11 mouse cellular contexts compared by ENCODE assay signal in genomic region chr3:149182095-149182494, GRCm38 (mm10).
"Had no signal": no experiment of that assay in that cellular context is flagged by ENCODE, and none has a peak within 500 bp of the region (broad histone marks: within the 10 kb centered on the region; RNA-seq: fewer than 3 reads in every experiment).

No protein-coding gene starts in this region.

- H3K4me3 ChIP-seq: layer of hippocampus, adult 2 months; limb, embryonic 12.5 days; liver, embryonic 13.5 days; midbrain, embryonic 13.5 days; stomach, embryonic 15.5 days had no signal

- H3K9me3 ChIP-seq: limb, embryonic 12.5 days; liver, embryonic 13.5 days; midbrain, embryonic 13.5 days; stomach, embryonic 15.5 days had no signal

- ATAC-seq: lung, postnatal 0 days; midbrain, embryonic 13.5 days had no signal

- H3K4me2 ChIP-seq: limb, embryonic 12.5 days; liver, embryonic 13.5 days; midbrain, embryonic 13.5 days; stomach, embryonic 15.5 days had no signal

- H3K27ac ChIP-seq: layer of hippocampus, adult 2 months; limb, embryonic 12.5 days; liver, embryonic 13.5 days; midbrain, embryonic 13.5 days; stomach, embryonic 15.5 days had no signal

- H3K36me3 ChIP-seq: limb, embryonic 12.5 days; liver, embryonic 13.5 days; midbrain, embryonic 13.5 days; stomach, embryonic 15.5 days had no signal

- DNase-seq: liver, embryonic 13.5 days; lung, adult 2 months; lung, postnatal 36 days; right cerebral cortex, postnatal 14 days; thymus, adult 2 months; thymus, postnatal 25 days had no signal

- H3K9ac ChIP-seq: limb, embryonic 12.5 days; liver, embryonic 13.5 days; midbrain, embryonic 13.5 days; stomach, embryonic 15.5 days had no signal

- H3K27me3 ChIP-seq: limb, embryonic 12.5 days; liver, embryonic 13.5 days; stomach, embryonic 15.5 days had no signal
